Mouse (Mus musculus): ENCODE data around the gene Atp5d. TPM values are rescaled to one million over a fixed set of nuclear protein-coding genes. Genes with fewer than 3 reads are reported as not detected.
A peak's percentile ranks its signal among the peaks of the same experiment; 100 is the strongest.

Atp5d gene
- total RNA-seq, 1 experiment from 2014 or later: 920 TPM

DNA sequence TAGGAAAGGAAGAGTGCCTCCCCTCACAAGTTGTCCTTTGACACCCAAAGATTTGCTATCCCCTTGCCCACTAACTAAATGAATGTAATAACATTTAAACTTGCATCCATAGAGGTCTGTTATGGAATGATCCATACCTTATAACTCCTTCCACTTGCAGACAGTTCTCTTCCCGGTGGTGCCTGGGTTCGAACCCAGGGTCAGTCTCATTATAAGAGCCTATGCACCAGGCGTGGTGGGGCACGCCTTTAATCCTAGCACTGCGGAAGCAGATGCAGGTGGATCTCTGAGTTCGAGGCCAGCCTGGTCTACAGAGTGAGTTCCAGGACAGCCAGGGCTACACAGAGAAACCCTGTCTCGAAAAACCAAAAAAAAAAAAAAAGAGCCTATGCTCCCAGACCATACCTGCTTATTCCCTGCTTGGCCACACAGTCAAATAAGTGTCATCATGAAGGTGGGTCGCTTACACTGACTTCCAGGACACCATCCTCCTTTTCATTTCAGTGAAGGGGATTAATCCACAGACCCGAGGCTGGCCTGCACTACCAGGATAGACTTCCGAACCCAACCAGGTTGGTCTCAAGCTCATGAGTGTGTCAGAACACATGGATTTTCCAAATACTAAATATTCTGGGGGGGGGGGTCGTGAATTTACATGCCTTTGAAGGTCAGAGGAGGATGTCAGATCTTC lies 1.7 kb downstream of the Atp5d start:
- DNase-seq: no peak

DNA sequence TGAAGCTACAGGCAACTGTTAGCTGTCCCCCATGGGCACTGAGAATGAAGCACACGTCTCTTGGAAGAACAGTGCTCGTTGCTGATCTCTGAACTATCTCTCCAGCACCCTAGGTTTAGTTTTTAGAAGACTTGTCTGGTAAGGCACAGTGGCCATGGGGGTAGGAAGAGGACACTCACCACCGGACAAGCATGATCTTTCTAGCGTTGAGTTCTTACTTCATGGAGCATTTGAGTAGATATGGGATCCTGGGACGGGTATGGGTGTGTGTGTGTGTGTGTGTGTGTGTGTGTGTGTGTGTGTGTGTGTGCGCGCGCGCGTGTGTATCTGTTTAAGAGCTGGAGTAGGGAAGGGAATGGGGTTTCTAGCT lies 2.2 kb downstream of the Atp5d start, which contains the start of gene Cbarp:
TSS of gene Cbarp (minus strand) at position 170 of the 370 bp plus-strand sequence.
- no peak for DNase-seq

DNA sequence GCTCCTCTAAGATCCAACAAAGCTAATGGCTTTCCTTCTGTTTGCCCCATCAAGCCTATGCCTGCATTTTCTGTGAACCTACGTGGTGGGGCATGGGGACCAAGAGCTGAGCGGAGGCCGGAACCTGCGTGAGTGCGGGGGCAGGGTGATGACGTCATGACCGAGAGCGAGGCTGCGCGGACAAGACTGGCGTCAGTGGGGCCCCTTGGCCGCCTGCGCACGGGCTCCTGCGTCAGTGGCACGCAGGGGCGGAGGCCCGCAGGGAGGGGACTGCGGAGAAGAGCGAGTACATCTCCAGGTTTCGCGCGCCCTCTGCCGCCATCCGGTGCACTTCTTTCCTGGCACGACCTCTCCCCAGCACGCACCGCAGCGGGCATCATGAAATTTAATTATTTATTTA lies 2.8 kb downstream of the Atp5d start:
- peak; percentile 98 for DNase-seq

DNA sequence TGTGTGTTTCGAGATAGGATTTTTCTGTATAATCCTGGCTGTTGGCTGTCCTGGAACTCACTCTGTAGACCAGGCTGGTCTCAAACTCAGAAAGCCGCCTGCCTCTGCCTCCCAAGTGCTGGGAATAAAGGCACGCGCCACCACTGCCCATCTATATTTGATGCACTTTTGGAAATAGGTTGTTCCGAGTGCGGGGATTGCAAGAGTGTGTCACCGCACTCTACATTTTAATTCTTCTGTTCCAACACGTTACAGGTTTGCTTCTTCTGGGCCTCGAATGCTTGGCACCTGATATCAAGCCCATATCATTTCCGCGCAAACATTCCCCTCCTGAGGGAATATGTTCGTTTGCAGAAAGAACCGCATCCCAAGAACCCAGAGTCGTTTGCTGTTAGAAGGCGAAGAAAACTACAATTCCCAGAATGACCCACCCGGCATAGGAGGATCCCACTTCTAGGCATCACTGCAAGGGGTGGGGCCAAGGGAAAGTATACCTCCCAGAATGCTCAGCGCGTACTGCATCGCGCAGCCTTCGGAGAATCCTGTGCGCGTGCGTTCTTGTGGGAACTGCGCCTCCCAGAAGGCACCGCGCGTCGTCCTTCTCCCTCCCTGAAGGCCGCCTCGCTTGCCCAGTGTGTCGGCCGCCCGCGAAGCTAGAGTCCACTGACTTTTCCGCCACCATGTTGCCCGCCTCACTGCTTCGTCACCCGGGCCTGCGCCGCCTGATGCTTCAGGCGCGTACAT lies 3.5 kb downstream of the Atp5d start:
- DNase-seq: peak; percentile 97

DNA sequence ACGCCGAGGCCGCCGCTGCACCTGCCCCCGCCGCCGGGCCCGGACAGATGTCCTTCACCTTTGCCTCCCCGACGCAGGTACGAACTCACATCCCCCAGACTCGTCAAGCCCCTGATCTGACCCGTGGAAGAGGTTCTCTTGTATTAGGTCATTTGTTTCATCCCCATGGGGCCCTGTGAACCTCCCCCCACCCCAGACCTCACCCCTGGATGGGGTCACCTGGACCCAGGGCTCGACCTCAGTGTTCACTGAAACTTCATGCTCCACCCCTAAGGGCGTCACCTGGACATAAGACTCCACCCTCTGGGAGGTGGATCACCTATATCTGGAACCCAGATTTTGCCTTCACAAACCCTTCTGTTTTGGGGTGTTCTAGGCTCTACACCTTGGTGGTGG lies 4.1 kb downstream of the Atp5d start:
- peak; percentile 62 for DNase-seq

DNA sequence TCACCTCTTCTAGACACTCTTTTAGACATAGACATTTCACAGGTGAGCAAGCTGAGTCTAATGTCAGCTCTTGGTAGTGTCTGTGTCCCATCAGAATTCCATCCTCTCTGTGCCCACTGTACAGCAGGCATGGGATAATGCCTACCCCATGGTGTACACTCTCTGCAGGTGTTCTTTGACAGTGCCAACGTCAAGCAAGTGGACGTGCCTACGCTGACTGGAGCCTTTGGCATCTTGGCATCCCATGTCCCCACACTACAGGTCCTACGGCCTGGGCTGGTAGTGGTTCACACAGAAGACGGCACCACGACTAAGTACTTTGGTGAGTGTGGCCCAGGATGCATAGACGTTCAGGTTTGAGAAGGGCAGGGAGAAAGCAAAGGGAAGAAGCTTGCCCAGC lies 5.2 kb downstream of the Atp5d start:
- DNase-seq: no peak

DNA sequence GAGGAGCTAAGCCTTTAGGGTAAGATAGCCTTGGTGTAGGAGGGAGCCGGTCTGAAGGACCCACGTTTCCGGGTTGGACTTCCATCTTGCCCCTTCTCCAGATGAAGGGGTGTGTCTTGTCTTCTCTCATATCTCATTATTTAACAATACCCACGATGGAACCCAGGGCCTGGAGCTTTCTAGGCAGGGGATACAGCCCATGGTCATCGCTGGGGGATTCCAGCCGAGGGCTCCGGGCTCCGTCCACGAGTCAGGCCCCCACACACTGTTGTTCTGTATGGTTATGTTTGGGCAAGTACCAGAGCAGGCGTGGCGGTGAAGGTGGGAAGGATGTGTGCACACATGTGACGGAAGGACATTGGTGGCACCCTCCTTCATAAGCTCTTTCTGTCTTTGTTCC lies 5.7 kb downstream of the Atp5d start:
- DNase-seq: no peak

DNA sequence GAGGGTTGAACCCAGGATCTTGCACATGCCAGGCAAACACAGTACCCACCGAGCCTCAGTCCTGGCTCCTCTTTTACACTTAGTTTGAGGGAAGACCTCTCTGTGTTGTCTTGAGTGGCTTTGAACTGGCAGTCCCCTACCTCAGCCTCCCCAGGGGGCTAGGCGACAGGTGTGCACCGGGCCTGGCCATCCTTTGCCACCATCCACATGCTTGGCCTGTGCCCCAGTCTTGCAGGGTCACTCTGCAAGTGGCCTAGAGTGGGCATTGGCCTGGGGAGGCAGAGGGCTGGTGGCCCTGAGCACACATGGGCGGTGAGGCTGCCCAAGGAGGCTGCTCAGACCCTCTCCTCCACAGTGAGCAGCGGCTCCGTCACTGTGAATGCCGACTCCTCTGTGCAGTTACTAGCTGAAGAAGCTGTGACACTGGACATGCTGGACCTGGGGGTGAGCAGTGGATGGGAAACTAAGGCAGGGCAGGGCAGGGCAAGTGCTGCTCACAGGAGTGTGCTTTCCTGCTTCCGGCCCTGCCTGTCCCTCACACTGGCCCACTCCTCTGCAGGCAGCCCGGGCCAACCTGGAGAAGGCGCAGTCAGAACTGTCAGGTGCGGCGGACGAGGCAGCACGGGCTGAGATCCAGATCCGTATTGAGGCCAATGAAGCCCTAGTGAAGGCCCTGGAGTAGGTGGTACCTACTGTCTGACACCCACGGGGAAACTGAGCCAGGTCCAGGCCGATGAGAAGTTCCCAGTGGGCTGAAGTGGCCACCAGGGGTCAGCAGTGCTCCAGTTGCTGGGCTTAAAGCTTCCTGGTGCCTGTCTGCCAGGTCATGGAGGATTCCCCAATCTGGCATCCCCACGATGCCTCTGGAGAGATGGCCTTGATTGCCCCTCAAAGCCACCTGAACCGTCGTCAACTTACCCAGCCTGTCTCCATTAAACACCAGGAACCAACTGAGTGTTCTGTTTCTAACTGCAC lies 6.7 kb downstream of the Atp5d start:
- DNase-seq: peak; percentile 85

DNA sequence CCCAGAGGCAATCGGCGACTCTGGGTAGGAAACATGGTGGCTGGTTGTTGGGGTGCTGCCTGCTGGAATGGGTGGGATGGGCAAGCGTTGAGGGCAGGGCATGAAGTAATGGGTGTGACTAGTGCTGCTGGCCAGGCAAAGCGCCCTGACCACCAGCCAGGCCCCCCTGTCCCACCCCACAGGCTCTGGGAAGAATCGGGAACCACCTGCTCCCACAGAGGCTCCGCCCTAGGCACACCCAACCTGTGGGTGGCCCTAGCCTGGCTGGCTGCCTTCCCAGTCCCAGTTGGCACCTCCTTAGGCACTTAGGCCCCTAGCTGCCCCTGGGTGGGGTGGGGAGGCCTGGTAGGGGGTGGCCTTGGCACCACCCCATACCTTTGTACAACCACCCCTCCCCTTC lies 7.5 kb downstream of the Atp5d start:
- DNase-seq: peak; percentile 71

DNA sequence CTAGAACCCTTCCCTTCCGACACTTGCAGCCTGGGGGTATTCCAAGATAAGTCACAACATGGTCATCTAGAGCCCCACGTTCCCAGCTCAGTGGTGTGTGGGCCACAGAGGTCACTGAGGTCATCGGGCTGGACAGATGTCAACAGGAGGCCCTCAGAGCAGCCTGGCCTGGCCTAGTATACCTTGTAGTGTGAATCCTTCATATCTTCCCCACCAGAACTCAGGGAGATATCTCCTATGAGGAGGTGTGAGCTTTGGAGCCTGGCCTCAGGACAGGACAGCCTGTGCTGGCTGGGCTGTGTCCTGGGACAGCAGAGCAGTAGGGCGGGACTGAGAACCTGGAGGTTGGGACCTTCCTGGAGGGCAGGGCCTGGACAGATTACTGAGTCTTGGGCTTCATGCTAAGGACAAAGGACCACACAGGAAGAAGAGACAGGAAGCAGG lies 8.2 kb downstream of the Atp5d start:
- DNase-seq: peak; percentile 62

DNA sequence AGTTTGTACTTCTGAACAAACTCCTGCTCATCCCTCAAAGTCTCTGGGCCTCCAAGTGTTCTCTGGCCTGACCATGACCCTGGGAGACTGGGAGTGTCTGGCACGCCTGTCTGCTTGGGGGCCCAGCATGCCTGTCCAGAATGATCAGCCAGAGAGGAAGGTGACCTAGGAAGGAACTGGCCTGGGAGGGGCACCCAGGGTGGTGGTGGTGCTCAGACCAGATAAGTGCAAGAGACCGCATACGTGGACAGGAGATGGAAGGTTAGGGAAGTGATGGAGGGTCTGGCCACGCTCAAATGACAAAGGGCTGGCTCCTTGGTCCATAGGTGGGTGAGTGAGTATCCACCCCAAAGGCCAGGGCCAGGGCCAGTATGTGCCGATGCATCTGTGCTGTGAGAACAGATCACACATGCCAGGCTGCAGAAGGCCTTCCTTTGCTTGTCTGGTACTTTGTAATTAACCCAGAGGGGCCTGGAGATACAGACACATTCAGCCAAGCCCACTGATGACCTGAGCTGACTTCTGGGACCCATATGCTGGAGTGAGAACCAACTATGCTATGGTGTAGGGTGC lies 8.8 kb downstream of the Atp5d start:
- no peak for DNase-seq

DNA sequence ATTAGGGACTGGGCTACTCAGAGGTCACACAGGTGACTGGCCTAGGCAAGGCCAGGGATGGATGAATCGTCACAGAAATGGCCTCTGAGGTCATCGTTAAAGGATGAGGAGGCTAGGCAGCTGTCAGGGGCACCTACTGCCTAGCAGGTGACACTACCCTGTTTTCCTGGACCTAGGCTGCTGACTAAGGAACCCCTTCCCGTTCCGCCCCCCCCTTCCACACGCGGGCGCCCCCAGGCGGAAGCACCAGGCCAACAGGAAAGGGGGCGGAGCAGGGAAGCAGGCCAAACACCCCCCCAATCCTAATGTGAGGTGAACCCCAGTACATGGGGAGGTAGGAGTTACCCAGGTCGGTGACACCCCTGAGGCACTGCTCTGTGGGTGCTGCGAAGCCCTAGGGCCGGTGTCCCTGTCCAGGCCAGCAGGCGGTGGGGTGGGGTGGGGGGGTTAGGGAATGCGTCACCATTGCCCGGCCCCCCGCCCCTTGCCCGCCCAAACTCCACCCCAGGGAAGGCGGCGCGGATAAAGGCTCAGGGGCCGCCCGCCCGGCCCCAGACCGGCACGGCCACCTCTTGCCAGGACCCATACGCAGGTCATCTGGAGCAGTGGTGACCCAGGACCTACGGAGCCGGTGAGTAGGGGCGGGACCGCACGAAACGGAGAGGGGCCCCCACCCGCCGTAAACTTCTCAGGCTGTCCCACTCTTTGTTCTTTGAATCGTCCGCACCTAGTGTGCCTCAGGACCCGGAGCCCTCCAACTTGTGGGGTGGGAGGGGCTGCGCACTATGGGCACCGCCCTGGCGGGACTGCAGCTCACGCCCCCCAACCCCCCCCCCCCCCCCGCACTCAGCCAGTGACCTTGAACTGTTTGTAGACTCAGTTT lies 9.5 kb downstream of the Atp5d start, which contains the start of gene Midn:
TSS of gene Midn (plus strand) at position 554 of the 883 bp plus-strand sequence.
- peak; percentile 93 for DNase-seq

DNA sequence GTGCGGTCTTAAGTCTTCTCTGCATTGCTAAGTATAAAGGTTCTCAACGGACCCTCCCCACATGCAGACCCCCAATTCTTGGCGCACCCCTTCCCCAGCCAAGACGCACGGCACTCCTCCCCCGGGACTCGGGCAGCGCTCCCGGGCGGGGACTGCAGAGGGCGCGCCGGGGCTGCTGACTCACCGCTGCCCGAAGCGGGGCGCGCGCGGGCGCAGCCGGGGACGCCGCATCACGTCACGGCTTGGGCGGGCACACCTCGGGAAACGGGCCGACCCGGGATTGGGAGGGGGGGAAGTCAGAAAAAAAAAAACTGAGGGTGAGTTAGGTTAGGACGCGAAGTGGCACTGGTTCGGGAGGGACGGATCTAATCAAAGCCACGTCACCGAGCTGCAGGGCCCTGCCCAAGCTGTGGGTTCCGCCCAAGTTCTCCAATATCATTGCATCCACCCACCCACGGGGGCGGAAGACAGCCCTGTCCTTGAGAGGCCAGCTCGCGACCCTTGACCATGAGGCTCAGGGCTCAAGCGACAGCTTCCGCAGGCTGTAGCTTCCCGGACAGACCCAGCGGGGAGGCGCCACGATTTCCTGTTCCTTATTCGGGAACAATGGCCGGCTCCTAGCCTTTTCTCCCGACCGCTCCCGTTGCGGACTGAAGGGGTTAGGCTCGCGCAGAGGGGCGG lies 10.3 kb downstream of the Atp5d start:
- peak; percentile 98 for DNase-seq

DNA sequence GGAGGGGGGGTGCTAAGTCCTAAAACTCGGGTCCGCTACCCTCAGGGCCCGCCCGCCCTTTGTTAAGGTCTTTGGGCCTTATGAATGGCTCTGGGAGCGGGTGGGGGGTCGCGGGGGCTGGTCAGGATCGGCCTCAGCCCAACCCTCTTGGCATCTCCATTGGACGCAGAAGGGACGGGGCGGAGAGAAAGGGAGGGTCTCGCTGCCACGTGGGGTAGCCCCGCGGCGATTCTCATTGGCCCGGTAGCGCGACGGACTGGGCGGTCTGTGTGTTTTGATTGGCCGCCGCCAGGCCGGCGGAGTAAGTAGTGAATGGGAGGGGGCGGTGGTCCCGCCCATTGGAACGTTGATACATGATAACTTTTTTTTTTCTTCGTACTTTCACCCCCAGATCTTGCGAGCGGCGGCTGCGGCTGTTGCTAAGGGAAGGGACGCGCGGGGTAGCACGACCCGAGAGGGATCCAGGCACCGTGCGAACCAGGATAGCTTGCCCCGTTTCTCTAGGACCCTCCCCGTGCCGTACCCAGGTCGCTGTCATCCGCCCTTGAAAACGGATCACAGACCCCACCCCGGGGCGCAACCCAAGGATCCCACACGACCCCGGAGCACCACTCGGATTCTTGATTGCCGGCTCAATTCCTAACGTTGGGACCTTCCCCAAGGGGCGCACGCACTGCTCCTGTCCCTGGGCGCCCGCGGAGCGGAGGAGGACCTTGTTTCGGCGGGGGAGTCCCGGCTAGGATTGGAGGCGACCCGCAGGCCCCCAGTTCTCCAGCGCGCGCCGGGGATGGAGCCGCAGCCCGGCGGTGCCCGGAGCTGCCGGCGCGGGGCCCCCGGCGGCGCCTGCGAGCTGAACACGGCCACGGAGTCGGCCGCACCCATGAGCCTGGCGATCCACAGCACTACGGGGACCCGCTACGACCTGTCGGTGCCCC lies 11.1 kb downstream of the Atp5d start:
- peak; percentile 99 for DNase-seq

DNA sequence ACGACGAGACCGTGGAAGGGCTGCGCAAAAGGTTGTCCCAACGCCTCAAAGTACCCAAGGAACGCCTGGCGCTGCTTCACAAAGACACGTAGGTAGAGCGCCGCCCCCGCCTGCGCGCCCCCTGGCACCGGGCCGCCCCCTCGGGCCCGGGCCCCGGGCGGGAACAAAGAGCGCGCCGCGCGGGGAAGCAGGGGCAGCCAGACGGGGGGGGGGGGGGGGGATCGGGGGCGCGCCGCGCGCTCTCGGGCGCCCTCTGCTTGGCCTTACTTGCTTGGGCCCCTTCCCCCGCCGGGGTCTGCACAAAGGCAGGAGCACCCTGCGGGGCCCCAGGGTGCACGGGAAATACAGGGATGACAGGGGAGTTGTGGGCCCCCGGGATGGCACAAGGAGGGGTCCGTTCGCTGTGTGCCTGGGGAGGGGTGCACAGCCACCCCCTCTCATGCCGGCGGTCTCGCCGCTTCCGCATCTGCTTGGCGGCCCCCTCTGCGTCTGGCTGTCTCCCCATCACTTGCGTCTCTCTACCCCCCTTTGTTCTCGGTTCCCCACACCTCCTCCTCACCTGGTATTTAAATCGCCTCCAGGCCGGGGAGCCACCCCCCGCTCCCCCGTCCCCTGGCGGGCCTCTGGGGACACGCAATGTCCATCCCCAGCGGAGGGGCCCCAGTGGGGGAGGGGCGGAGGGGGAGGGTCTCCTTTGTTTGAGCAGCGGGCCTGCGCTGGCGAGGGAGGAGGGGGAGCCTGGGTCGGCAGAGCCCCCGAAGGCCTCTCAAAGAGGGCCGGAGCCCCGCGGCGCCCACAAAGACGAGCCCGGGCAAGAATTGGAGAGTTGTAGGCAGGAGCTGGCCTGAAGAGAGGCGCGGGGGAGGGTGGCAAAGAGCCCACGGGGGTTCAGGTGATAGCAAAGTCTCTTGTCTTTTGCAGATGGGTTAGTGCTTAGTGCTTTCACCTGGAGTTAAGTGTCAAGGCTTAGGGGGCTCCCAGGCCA lies 12.1 kb downstream of the Atp5d start:
- peak; percentile 75 for DNase-seq

DNA sequence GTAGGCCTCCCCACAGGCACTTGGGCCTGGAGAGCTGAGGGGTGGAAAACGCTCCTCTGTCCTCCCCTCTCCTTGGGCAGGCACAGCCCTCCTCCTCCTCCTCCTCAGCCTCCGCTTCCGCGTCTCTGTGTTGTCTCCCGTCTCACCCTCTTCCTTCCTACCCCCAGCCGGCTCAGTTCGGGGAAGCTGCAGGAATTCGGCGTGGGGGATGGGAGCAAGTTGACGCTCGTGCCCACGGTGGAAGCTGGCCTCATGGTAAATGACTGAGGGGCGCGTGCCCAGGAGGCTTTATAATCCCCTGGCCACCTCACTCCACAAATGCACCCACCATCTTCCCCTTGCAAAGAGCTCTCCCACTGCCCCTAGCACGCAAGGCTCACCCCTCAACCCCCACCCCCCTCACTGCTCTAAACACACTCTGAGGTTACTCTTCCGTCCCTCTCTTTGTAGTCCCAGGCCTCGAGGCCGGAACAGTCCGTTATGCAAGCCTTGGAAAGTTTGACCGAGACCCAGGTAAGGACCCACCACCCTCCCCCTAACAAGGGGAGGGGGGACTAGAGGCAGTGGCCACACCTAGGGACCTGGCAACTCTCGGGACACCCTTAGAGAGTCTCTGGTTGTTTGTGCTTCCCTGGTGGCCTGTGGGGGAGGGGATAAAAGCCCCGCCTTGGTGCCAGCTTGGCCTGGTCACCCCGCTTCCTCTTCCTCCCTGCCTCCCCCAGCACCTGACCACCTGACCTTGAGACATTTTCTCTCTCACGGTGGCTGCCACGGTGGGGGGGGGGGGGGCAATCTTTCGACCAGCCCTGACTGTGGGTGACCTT lies 13.0 kb downstream of the Atp5d start:
- peak; percentile 83 for DNase-seq

All from adrenal gland, postnatal 14 days (tissue).